Mouse (Mus musculus): ENCODE results near the gene Rnf41.

Gene Rnf41

GRCm38 (mm10) chr10:128411211-128412054, at the start of gene Rnf41, which contains the start of gene Nabp2:
Rnf41 (plus strand) TSS chr10:128411657.
Nabp2 (minus strand) TSS chr10:128411492.
- peak; percentile 98 for DNase-seq

- no peak for DNase-seq
Observed at GRCm38 (mm10) chr10:128361836-128362235, 49.6 kb upstream of the Rnf41 start.

- peak; percentile 73 for DNase-seq
Observed at GRCm38 (mm10) chr10:128362568-128362967, 48.9 kb upstream of the Rnf41 start.

- DNase-seq, result no peak
Observed at GRCm38 (mm10) chr10:128367899-128368401, 43.5 kb upstream of the Rnf41 start.

GRCm38 (mm10) chr10:128368402-128369217, 42.8 kb upstream of the Rnf41 start, which contains the start of gene Coq10a:
Coq10a (minus strand) TSS chr10:128368997.
- DNase-seq, result peak; percentile 94

GRCm38 (mm10) chr10:128369218-128369543, 42.3 kb upstream of the Rnf41 start:
- DNase-seq, result no peak

- no peak for DNase-seq
Observed at GRCm38 (mm10) chr10:128369599-128369998, 41.9 kb upstream of the Rnf41 start.

- no peak for DNase-seq
Observed at GRCm38 (mm10) chr10:128370021-128370420, 41.4 kb upstream of the Rnf41 start.

- no peak for DNase-seq
Observed at GRCm38 (mm10) chr10:128370601-128371000, 40.9 kb upstream of the Rnf41 start.

- no peak for DNase-seq
Observed at GRCm38 (mm10) chr10:128372142-128372541, 39.3 kb upstream of the Rnf41 start.

GRCm38 (mm10) chr10:128372989-128373748, 38.3 kb upstream of the Rnf41 start:
- peak; percentile 62 for DNase-seq

GRCm38 (mm10) chr10:128374393-128374792, 37.1 kb upstream of the Rnf41 start:
- peak; percentile 25 for DNase-seq

GRCm38 (mm10) chr10:128376099-128376454, 35.4 kb upstream of the Rnf41 start:
- DNase-seq, result no peak

- DNase-seq, result peak; percentile 84
Observed at GRCm38 (mm10) chr10:128376455-128377211, 34.8 kb upstream of the Rnf41 start, which contains the start of gene Ankrd52. Ankrd52 (plus strand) TSS chr10:128377115.

- DNase-seq, result peak; percentile 26
Observed at GRCm38 (mm10) chr10:128377222-128377939, 34.1 kb upstream of the Rnf41 start.

- no peak for DNase-seq
Observed at GRCm38 (mm10) chr10:128377940-128378448, 33.5 kb upstream of the Rnf41 start.

- DNase-seq, result no peak
Observed at GRCm38 (mm10) chr10:128378462-128378861, 33.0 kb upstream of the Rnf41 start.

- DNase-seq, result no peak
Observed at GRCm38 (mm10) chr10:128379260-128379659, 32.2 kb upstream of the Rnf41 start.

GRCm38 (mm10) chr10:128380565-128380964, 30.9 kb upstream of the Rnf41 start:
- DNase-seq, result no peak

GRCm38 (mm10) chr10:128382482-128382881, 29.0 kb upstream of the Rnf41 start:
- DNase-seq, result no peak

GRCm38 (mm10) chr10:128385902-128386301, 25.6 kb upstream of the Rnf41 start:
- no peak for DNase-seq

Measured in lung, postnatal 36 days (tissue).